Mouse (Mus musculus) limb, embryonic 12.5 days (tissue): ENCODE measurements at regions not wholly inside any gene's neighbourhood (a gene's known extent, or its start where the extent isn't known, plus 50 kb on each side); places are given as distances from the start of the nearest gene placed in this dataset.

Source experiments
- ATAC-seq: fragments of 200-750 bp; cut with Nextera tagmentation; 2 replicates; pipeline ENCODE4 v1.8.0; 2017; ENCODE audit warnings: low read depth, moderate TSS enrichment; ENCODE audit not compliant: insufficient number of reproducible peaks, insufficient read depth, low FRiP score, low TSS enrichment
- H3K27ac ChIP-seq: fragments of 300-500 bp; sonication (generic); 2 replicates; pipeline ENCODE4 v1.5.1; 2016; ENCODE audit warnings: mild to moderate bottlenecking, moderate library complexity
- H3K27me3 ChIP-seq: fragments of 300-500 bp; sonication (generic); 2 replicates; pipeline ENCODE4 v1.6.1; 2016; ENCODE audit warnings: mild to moderate bottlenecking, moderate library complexity
- H3K36me3 ChIP-seq: fragments of 300-500 bp; sonication (generic); 2 replicates; pipeline ENCODE4 v1.6.1; 2016; ENCODE audit warnings: mild to moderate bottlenecking, moderate library complexity
- H3K4me1 ChIP-seq: fragments of 300-500 bp; sonication (generic); replicated peaks from 2 replicates; pipeline ENCODE4 v1.6.1; 2016
- H3K4me2 ChIP-seq: fragments of 300-500 bp; sonication (generic); 2 replicates; pipeline ENCODE4 v1.6.1; 2016; ENCODE audit warnings: mild to moderate bottlenecking, moderate library complexity
- H3K4me3 ChIP-seq: fragments of 300-500 bp; sonication (generic); replicated peaks from 2 replicates; pipeline ENCODE4 v1.5.1; 2016; ENCODE audit warnings: mild to moderate bottlenecking
- H3K9ac ChIP-seq: fragments of 300-500 bp; sonication (generic); replicated peaks from 2 replicates; pipeline ENCODE4 v1.6.1; 2016; ENCODE audit warnings: mild to moderate bottlenecking, moderate library complexity
- H3K9me3 ChIP-seq: fragments of 300-500 bp; sonication (generic); 2 replicates; pipeline ENCODE4 v1.6.1; 2016; ENCODE audit warnings: mild to moderate bottlenecking, moderate library complexity
- WGBS: fragments of 180-500 bp; shearing (Covaris S2); methylation state at CpG from one replicate; pipeline ENCODE4 v1.1.7; 2016; 5-methylcytosine and 5-hydroxymethylcytosine counted together

- no peaks in the 10 kb centered on the region for H3K4me1 ChIP-seq
- H3K4me3 ChIP-seq = no peak overlapping the region
- H3K36me3 ChIP-seq = no peaks in the 10 kb centered on the region
- H3K27ac ChIP-seq = no peak overlapping the region
- no peak overlapping the region for H3K4me2 ChIP-seq
- no peak for ATAC-seq
- H3K27me3 ChIP-seq = no peaks in the 10 kb centered on the region
- no peak overlapping the region for H3K9ac ChIP-seq
- no peaks in the 10 kb centered on the region for H3K9me3 ChIP-seq
- WGBS = 37% methylated on average over 6 of the region's 6 CpGs
Measured at GRCm38 (mm10) chr8:6448301-6448700, 1343.2 kb upstream of the Slc10a2 start.

GRCm38 (mm10) chr8:6439069-6439468 is 1333.9 kb upstream of the Slc10a2 start:
- Histone ChIP-seq H3K36me3 (no peaks in the 10 kb centered on the region), H3K27ac (no peak overlapping the region), H3K4me1 (no peaks in the 10 kb centered on the region), H3K4me2 (no peak overlapping the region), H3K4me3 (no peak overlapping the region), H3K9ac (no peak overlapping the region), H3K27me3 (no peaks in the 10 kb centered on the region), H3K9me3 (no peaks in the 10 kb centered on the region)
- WGBS = 58% methylated on average over 4 of the region's 4 CpGs
- ATAC-seq = no peak
